Mouse (Mus musculus) kidney, embryonic 15.5 days (tissue): ENCODE results near the gene Abcb10. TPM values are rescaled to one million over a fixed set of nuclear protein-coding genes. Genes with fewer than 3 reads are reported as not detected.

ENCODE experiments used
- ATAC-seq: fragments of 200-750 bp; cut with Nextera tagmentation; replicated peaks from 2 replicates; pipeline ENCODE4 v1.8.0; 2017; ENCODE audit warnings: moderate TSS enrichment; ENCODE audit not compliant: low FRiP score
- H3K27ac ChIP-seq: fragments of 300-500 bp; sonication (generic); 2 replicates; pipeline ENCODE4 v1.5.1; 2015; ENCODE audit warnings: mild to moderate bottlenecking, inconsistent platforms
- H3K27me3 ChIP-seq: fragments of 300-500 bp; sonication (generic); 2 replicates; pipeline ENCODE4 v1.6.1; 2015; ENCODE audit warnings: inconsistent platforms
- H3K36me3 ChIP-seq: fragments of 300-500 bp; sonication (generic); 2 replicates; pipeline ENCODE4 v1.6.1; 2015; ENCODE audit warnings: inconsistent platforms
- H3K4me1 ChIP-seq: fragments of 300-500 bp; sonication (generic); 2 replicates; pipeline ENCODE4 v1.6.1; 2015; ENCODE audit warnings: inconsistent platforms
- H3K4me2 ChIP-seq: fragments of 300-500 bp; sonication (generic); 2 replicates; pipeline ENCODE4 v1.6.1; 2015; ENCODE audit warnings: moderate library complexity, mild to moderate bottlenecking, inconsistent platforms
- H3K4me3 ChIP-seq: fragments of 300-500 bp; sonication (generic); replicated peaks from 2 replicates; pipeline ENCODE4 v1.5.1; 2015; ENCODE audit warnings: mild to moderate bottlenecking, inconsistent platforms
- H3K9ac ChIP-seq: fragments of 300-500 bp; sonication (generic); 2 replicates; pipeline ENCODE4 v1.6.1; 2015; ENCODE audit warnings: mild to moderate bottlenecking, inconsistent platforms
- H3K9me3 ChIP-seq: fragments of 300-500 bp; sonication (generic); replicated peaks from 2 replicates; pipeline ENCODE4 v1.6.1; 2016; ENCODE audit warnings: inconsistent platforms
- WGBS: fragments of 180-500 bp; shearing (Covaris S2); methylation state at CpG from one replicate; pipeline ENCODE4 v1.1.7; 2015; ENCODE audit warnings: mixed read lengths; 5-methylcytosine and 5-hydroxymethylcytosine counted together
- polyA plus RNA-seq: library from polyadenylated mRNA; unstranded; fragments of >200 nt; fragmentation: Nextera tagmentation; extraction: Ambion mirVana; gene quantifications from 2 replicates; pipeline ENCODE4 v1.2.1, GENCODE M21; 2015

The Abcb10 gene
- polyA plus RNA-seq, 1 experiment from 2014 or later = 17.1 TPM

DNA sequence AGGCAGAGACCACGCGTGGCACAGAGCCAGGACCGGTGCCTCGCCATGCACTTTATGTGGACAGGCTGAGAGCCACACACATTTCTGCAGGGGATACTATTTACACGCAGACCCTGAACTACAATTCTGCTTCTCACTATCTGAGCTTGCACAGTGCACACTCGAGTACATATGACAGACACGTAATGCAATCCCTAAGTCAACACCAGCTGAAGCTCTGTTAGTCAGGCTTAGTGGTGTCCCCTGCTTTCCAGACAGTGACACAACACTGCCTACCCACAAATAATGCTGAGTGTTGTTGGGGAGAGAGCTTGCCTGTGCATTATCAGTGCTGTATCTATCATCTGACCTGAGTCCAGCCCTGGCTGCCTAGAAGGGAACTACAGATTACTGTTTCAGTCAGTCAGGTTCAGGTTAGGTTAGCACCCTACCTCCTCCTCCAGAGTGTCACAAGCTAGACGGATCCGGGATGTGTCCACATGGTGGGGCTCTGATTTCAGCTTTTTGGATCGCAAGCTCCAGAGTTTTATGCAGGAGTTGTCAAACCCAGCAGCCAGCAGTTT is 19.7 kb upstream of the Abcb10 start:
- no peaks in the 10 kb centered on the region for H3K27me3 ChIP-seq
- 74% methylated on average over 10 of the region's 10 CpGs for WGBS
- H3K9me3 ChIP-seq = no peaks in the 10 kb centered on the region
- no peak overlapping the region for H3K4me3 ChIP-seq
- no peak overlapping the region for H3K9ac ChIP-seq
- H3K27ac ChIP-seq = no peak overlapping the region
- no peaks in the 10 kb centered on the region for H3K4me1 ChIP-seq
- no peak for ATAC-seq
- peaks cover 96% of the 10 kb centered on the region for H3K36me3 ChIP-seq
- no peak overlapping the region for H3K4me2 ChIP-seq

DNA sequence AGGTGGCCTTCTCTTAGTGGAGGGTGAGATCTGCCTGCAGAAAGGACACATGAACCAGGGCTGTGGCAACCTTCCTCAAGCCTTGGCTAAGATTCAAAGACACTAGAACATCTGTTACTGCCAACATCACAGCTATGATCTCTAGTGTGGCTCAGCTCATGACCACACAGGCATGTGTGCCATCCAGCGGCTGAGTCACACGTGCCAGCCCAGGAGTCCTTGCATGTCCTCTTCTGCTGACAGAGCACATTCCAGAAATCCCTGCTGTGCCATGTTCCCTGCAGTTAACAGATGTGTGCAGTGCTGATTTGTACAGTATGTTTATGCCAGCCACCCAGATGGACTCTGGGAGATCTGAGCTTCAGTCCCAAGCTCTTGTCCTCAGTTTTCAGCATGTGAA is 16.6 kb upstream of the Abcb10 start:
- Histone ChIP-seq H3K36me3 (peaks cover 93% of the 10 kb centered on the region), H3K9me3 (no peaks in the 10 kb centered on the region), H3K4me1 (no peaks in the 10 kb centered on the region), H3K4me3 (no peak overlapping the region), H3K27ac (no peak overlapping the region), H3K27me3 (no peaks in the 10 kb centered on the region), H3K9ac (no peak overlapping the region), H3K4me2 (no peak overlapping the region)
- no peak for ATAC-seq
- WGBS = 90% methylated on average over 2 of the region's 2 CpGs

DNA sequence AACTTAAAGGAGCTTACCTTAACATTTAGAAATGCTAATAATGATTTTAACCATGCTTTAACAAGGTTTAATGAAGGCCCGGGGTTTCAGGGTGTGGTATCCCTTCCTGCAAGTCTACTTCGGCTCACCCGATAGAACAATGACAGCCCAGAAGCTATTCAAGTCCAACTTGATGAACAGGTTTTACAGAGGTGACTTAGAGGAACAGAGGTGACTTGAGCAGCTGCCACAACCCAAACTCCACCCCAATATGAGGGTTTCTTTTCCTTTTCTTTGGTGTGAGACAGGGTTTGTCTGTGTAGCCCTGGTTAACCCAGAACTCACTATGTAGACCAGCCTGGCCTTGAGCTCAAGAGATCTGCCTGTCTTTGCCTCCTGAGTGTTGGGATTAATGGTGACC is 11.1 kb upstream of the Abcb10 start:
- ATAC-seq = no peak

DNA sequence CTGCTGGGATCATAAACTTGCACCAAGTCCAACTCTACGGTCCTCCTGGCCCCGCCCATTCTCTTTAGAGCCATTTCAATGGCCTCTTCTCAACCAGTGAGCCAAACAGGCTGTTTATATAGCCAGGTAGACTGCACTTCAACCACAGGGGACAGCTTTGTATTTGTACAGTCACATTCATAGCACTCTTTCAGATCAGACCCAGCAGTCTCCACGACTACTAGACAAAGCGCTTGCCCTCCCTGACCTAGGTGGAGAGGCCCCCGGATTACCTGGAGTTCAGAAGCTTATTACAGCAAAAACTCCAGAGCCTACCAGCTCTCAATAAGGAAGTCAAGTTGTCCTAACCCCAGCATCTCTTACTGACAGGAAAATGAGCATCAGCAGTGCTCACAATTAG is 10.7 kb upstream of the Abcb10 start:
- Histone ChIP-seq H3K4me1 (no peaks in the 10 kb centered on the region), H3K36me3 (peaks cover 49% of the 10 kb centered on the region), H3K9ac (no peak overlapping the region), H3K27ac (no peak overlapping the region), H3K9me3 (no peaks in the 10 kb centered on the region), H3K27me3 (no peaks in the 10 kb centered on the region), H3K4me3 (no peak overlapping the region), H3K4me2 (no peak overlapping the region)
- ATAC-seq = no peak
- WGBS = 88% methylated on average over 5 of the region's 5 CpGs

More for the DNA sequence above, 11.1 kb upstream of the Abcb10 start:
- no peak overlapping the region for H3K27ac ChIP-seq
- H3K27me3 ChIP-seq = no peaks in the 10 kb centered on the region
- H3K4me3 ChIP-seq = no peak overlapping the region
- 81% methylated on average over 3 of the region's 3 CpGs for WGBS
- no peaks in the 10 kb centered on the region for H3K4me1 ChIP-seq
- no peaks in the 10 kb centered on the region for H3K9me3 ChIP-seq
- H3K36me3 ChIP-seq = peaks cover 53% of the 10 kb centered on the region
- H3K4me2 ChIP-seq = no peak overlapping the region
- H3K9ac ChIP-seq = no peak overlapping the region

DNA sequence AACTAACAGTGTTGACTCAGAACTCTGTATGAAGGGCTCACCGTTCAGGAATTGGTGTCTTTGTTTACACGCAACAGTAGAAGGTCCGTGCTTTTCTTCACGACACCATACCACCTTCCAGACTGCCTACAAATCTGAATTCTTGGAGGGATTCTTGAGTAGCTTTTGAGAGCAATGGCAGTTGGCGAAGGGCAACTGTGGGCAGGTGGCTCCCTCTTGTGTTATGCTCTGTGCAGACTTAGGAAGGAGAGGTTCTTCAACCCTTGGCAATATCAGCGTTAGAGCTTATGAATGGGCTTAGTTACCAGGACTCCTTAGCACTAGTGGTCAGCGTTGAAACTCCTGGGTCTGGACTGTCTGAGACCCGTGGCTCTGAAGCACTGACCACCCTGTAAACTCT is 9.7 kb upstream of the Abcb10 start:
- ATAC-seq = no peak
- WGBS = 90% methylated on average over 8 of the region's 8 CpGs
- Histone ChIP-seq H3K4me3 (no peak overlapping the region), H3K27ac (no peak overlapping the region), H3K27me3 (no peaks in the 10 kb centered on the region), H3K9ac (no peak overlapping the region), H3K4me1 (no peaks in the 10 kb centered on the region), H3K9me3 (no peaks in the 10 kb centered on the region), H3K36me3 (peaks cover 40% of the 10 kb centered on the region), H3K4me2 (no peak overlapping the region)

DNA sequence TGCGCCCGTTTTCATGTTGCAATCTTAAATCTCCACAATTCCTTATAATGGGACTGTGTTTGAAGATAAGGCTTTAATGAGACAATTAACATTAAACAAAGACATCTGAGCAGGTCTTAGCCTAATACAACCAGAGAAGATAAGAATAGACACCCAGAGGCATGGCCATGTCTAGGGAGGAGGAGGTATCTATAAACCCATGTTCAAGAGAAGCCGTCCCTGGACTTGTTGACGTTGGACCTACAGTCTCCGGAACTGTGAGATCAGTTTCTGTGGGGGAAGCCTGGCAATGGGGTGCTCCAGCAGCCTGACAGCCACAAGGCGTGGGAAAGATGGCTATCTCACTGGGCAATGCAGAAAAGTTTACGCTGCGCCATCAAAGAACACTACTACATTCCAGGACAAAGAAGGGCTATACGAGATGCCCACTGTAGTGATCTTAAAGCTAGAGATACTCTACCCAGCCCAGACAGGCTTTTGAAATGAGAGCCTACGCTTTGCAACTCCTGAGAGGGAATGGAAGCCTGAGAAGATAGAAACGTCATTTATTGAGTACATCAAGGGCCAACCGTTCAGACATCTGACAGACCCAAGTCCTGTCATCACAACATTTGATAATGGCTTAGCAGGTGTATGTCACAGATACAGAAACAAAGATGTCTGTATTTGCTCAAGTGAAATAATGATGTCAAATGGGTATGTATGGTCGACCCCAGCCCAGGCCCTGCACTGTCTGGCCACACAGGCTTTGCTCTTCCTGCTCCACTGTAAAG is 7.5 kb upstream of the Abcb10 start:
- Histone ChIP-seq H3K27ac (no peak overlapping the region), H3K9ac (no peak overlapping the region), H3K9me3 (no peaks in the 10 kb centered on the region), H3K36me3 (peaks cover 22% of the 10 kb centered on the region), H3K4me2 (no peak overlapping the region), H3K4me1 (no peaks in the 10 kb centered on the region), H3K4me3 (no peak overlapping the region), H3K27me3 (no peaks in the 10 kb centered on the region)
- WGBS = 81% methylated on average over 13 of the region's 13 CpGs
- no peak for ATAC-seq

DNA sequence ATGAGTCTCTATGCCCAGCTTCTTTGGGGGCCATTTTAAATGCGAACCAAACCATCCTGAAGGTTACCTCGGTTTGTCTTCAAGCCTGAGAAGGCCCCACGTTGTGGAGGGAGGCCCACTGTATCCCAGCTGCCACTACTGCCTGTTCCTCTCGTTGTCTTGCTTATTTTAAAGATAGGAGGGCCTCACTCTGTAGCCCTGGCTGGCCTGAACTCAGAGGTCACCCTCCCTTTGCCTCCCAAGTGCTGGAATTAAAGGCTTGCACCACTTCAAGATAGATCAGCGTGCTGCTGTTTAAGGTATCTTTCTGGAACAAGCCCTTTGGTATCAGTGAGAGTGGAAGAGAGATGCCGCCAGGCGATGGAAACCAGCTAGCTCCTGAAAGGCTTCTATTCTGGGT is 6.2 kb upstream of the Abcb10 start:
- H3K4me3 ChIP-seq = no peak overlapping the region
- H3K4me2 ChIP-seq = no peak overlapping the region
- no peaks in the 10 kb centered on the region for H3K9me3 ChIP-seq
- H3K4me1 ChIP-seq = 0 out of 2 replicates have a peak, but pooled peaks cover under 1% of the 10 kb centered on the region
- peaks cover 8% of the 10 kb centered on the region; the same call in 1 of the 2 replicates for H3K36me3 ChIP-seq
- ATAC-seq = 0 out of 2 replicates have a peak, but pooled peaks have one; percentile 18
- no peak overlapping the region for H3K9ac ChIP-seq
- H3K27ac ChIP-seq = no peak overlapping the region
- 71% methylated on average over 7 of the region's 7 CpGs for WGBS
- no peaks in the 10 kb centered on the region for H3K27me3 ChIP-seq

DNA sequence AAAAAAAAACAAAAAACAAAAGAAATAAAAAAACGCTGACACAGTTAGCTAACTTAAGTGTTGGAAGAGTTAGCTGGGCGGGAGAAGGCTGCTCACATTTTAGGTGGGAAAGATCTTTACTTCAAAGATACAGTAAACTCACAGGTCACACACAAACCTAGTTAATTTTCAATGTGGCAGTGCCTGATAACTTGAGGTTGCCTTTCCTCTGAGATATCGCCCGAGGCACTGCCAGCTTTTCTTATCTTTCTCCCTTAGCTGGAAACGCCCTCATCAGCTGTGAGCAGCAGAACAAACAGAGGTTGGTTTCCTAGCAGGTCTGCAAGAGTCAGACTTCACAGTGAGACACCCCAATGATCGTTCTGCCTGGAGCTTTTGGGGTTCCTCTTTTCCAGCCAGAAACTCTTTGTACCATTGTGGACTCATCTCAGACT is 5.7 kb upstream of the Abcb10 start:
- ATAC-seq = peak; percentile 76; the same call in 1 of the 2 replicates
- no peaks in the 10 kb centered on the region for H3K9me3 ChIP-seq
- 71% methylated on average over 6 of the region's 6 CpGs for WGBS
- no peak overlapping the region for H3K9ac ChIP-seq
- peaks cover 3% of the 10 kb centered on the region; the same call in 1 of the 2 replicates for H3K36me3 ChIP-seq
- no peak overlapping the region for H3K27ac ChIP-seq
- no peak overlapping the region for H3K4me3 ChIP-seq
- H3K4me2 ChIP-seq = no peak overlapping the region
- 0 out of 2 replicates have a peak, but pooled peaks cover 3% of the 10 kb centered on the region for H3K4me1 ChIP-seq
- H3K27me3 ChIP-seq = no peaks in the 10 kb centered on the region

DNA sequence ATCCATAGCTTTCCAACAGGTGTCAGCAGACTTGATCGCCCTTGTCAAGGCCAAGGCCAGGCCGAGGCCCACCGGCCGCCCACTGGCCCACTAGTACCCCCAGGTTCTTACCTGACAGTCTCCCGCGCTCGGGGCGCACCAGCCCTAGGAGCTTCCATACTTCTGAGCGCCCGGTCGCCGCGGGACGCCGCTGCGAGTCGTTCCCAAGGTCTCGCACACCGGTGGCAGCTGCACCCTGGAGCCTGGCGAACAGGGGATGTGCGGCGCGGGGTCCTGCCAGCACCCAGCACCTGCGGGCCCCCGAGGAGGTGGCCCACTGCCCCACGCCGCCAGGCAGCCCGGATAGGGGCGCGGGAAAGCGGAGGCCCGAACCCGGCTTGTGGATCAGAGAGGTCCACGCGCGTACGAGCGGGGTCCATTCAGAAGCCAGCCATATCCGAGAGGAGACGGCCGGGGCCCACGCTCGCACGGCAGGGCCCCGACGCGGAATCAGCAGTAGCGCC is 580 bp downstream of the Abcb10 start:
- Histone ChIP-seq H3K9me3 (no peaks in the 10 kb centered on the region), H3K27ac (peak overlapping the region; percentile 93)

DNA sequence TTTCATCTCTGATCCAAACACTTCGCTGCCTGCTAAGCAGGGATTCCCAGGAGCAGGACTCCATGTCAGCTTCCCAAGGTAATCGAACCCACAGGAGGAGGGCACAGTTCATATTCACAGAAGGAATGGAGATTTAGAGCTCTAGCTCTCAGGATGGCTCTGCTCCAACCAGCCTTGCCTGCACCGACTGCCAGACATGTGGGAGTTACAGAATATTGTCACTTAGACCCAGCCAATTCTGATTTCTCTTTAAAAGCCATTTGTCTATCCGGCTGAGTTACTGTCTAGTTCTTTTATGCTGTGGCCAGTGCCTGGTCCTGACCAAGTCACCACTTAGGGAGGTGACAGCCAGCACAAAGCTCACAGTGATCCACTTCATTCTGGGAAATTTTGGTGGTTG is 1.2 kb downstream of the Abcb10 start:
- Histone ChIP-seq H3K9me3 (no peaks in the 10 kb centered on the region), H3K4me1 (peaks cover 36% of the 10 kb centered on the region), H3K9ac (peak overlapping the region; percentile 26; the same call in 1 of the 2 replicates), H3K27me3 (no peaks in the 10 kb centered on the region), H3K36me3 (no peaks in the 10 kb centered on the region), H3K27ac (no peak overlapping the region), H3K4me3 (peak overlapping the region; percentile 75), H3K4me2 (peak overlapping the region; percentile 91)
- no peak for ATAC-seq
- WGBS = 25% methylated on average over 4 of the region's 4 CpGs

More for the DNA sequence above, 580 bp downstream of the Abcb10 start:
- 0% methylated on average over 48 of the region's 48 CpGs for WGBS
- Histone ChIP-seq H3K4me1 (peaks cover 36% of the 10 kb centered on the region), H3K4me3 (peak overlapping the region; percentile 75), H3K27me3 (no peaks in the 10 kb centered on the region), H3K4me2 (peak overlapping the region; percentile 91), H3K36me3 (no peaks in the 10 kb centered on the region), H3K9ac (peak overlapping the region; percentile 73)
- peak; percentile 35 for ATAC-seq

DNA sequence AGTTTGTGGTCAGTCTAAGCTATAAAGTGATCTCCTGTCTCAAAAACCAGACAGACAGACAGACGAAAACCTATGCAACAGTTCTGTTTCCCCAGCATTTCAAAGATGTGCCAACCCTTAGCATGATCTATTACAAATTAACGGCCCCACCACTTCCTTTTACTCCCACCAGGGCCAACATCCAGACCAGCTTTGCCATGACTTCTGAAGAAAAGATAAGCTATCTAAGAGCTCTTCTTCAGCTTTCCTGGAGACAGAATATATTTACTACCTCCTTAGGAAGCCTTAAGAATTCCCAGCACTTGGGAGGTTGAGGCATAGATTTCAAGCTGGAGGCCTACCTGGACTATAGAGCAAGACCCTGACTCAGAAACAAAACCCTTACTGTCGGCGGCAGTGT is 2.7 kb downstream of the Abcb10 start:
- no peak overlapping the region for H3K4me2 ChIP-seq

DNA sequence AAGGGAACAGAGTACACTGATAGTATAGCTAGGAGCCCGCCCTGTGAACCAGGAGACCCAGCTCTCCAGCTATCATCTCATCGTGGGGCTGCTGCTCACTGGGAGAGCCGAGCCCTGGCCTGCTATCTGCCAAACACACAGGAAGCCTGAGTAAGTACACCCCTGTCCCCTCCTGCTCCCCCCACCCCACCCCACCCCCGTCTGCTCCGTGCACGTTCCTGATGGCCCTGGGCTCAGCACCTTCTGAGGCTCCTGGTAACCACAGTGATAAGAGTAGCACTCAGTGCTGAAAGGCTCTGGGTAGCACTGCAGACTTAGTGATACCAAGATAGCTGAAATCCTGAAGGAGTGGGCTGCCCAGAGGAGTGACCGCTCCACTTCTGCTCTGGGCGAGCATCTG is 4.0 kb downstream of the Abcb10 start:
- peaks cover 34% of the 10 kb centered on the region for H3K4me1 ChIP-seq
- ATAC-seq = peak; percentile 40; the same call in 1 of the 2 replicates
- WGBS = 70% methylated on average over 8 of the region's 8 CpGs
- no peaks in the 10 kb centered on the region for H3K27me3 ChIP-seq
- H3K9me3 ChIP-seq = no peaks in the 10 kb centered on the region
- peak overlapping the region; percentile 51; the same call in 1 of the 2 replicates for H3K27ac ChIP-seq
- H3K9ac ChIP-seq = no peak overlapping the region
- no peak overlapping the region; the same call in 1 of the 2 replicates for H3K4me2 ChIP-seq
- H3K4me3 ChIP-seq = no peak overlapping the region
- no peaks in the 10 kb centered on the region for H3K36me3 ChIP-seq

More for the DNA sequence above, 2.7 kb downstream of the Abcb10 start:
- Histone ChIP-seq H3K36me3 (no peaks in the 10 kb centered on the region), H3K9me3 (no peaks in the 10 kb centered on the region), H3K27ac (no peak overlapping the region), H3K9ac (no peak overlapping the region), H3K4me1 (peaks cover 36% of the 10 kb centered on the region), H3K27me3 (no peaks in the 10 kb centered on the region), H3K4me3 (no peak overlapping the region)
- ATAC-seq = no peak
- 65% methylated on average over 4 of the region's 4 CpGs for WGBS
